Mouse (Mus musculus) lung, embryonic 14.5 days (tissue): ENCODE results near the gene Tubb4b. TPM values are rescaled to one million over a fixed set of nuclear protein-coding genes. Genes with fewer than 3 reads are reported as not detected.

ENCODE experiments used
- ATAC-seq: fragments of 200-750 bp; cut with Nextera tagmentation; 2 replicates; pipeline ENCODE4 v1.8.0; 2017; ENCODE audit warnings: mild to moderate bottlenecking, moderate TSS enrichment, moderate library complexity; ENCODE audit not compliant: insufficient read depth
- DNase-seq: peaks from one replicate; pipeline ENCODE4 v3.0.0-alpha.2; 2015
- H3K27ac ChIP-seq: fragments of 300-500 bp; sonication (generic); 2 replicates; pipeline ENCODE4 v1.5.1; 2014; ENCODE audit warnings: low read depth, mild to moderate bottlenecking, moderate library complexity
- H3K27me3 ChIP-seq: fragments of 300-500 bp; sonication (generic); 2 replicates; pipeline ENCODE4 v1.6.1; 2014; ENCODE audit warnings: low read length, control low read depth; ENCODE audit not compliant: insufficient read depth
- H3K36me3 ChIP-seq: fragments of 300-500 bp; sonication (generic); 2 replicates; pipeline ENCODE4 v1.6.1; 2014; ENCODE audit warnings: control low read depth; ENCODE audit not compliant: insufficient read depth
- H3K4me1 ChIP-seq: fragments of 300-500 bp; sonication (generic); 2 replicates; pipeline ENCODE4 v1.6.1; 2014; ENCODE audit warnings: antibody characterized with exemption, control low read depth; ENCODE audit not compliant: insufficient read depth
- H3K4me2 ChIP-seq: fragments of 300-500 bp; sonication (generic); 2 replicates; pipeline ENCODE4 v1.6.1; 2014; ENCODE audit warnings: mild to moderate bottlenecking
- H3K4me3 ChIP-seq: fragments of 300-500 bp; sonication (generic); 2 replicates; pipeline ENCODE4 v1.5.1; 2014; ENCODE audit warnings: low read depth, low read length
- H3K9ac ChIP-seq: fragments of 300-500 bp; sonication (generic); 2 replicates; pipeline ENCODE4 v1.6.1; 2014
- H3K9me3 ChIP-seq: fragments of 300-500 bp; sonication (generic); 2 replicates; pipeline ENCODE4 v1.6.1; 2016; ENCODE audit warnings: low read depth, low read length, control low read depth
- CTCF ChIP-seq: IDR thresholded peaks from 2 replicates; pipeline ENCODE4 v1.5.1; 2016; ENCODE audit warnings: antibody characterized with exemption, low read depth
- WGBS: fragments of 180-500 bp; shearing (Covaris S2); extraction: QIAGEN DNeasy Blood & Tissue Kit; methylation state at CpG from one replicate; pipeline ENCODE4 v1.1.7; 2014; 5-methylcytosine and 5-hydroxymethylcytosine counted together
- polyA plus RNA-seq: library from polyadenylated mRNA; unstranded; fragments of >200 nt; fragmentation: Nextera tagmentation; extraction: Ambion mirVana; gene quantifications from 2 replicates; pipeline ENCODE4 v1.2.1, GENCODE M21; 2014

Tubb4b gene
- polyA plus RNA-seq, 1 experiment from 2014 or later, result 610 TPM

DNA sequence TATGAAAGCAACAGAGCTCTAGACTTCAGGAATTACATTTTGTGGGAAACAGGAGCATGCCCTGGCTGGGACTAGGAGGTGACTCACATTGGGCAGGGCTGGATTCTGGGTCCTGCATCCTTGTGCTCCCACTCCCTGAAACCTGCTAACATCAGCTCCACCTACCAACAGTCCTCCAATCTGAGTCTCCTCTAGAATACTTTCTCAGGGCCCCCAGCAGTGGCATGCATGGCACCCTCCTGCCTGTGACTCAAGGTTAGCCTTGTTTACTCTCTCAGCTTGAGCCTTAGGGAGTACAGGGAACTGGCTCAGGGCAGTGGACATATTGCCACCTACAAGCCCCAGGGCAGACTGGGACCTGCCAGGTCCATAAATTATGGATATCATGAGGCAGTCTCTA lies 13.6 kb upstream of the Tubb4b start:
- Histone ChIP-seq H3K27ac (no peak overlapping the region), H3K9me3 (no peaks in the 10 kb centered on the region), H3K36me3 (no peaks in the 10 kb centered on the region), H3K27me3 (peaks cover 20% of the 10 kb centered on the region), H3K4me2 (no peak overlapping the region), H3K9ac (no peak overlapping the region), H3K4me3 (no peak overlapping the region), H3K4me1 (0 out of 2 replicates have a peak, but pooled peaks cover 4% of the 10 kb centered on the region)
- DNase-seq, result no peak
- ATAC-seq, result no peak
- no peak for TF ChIP-seq CTCF

DNA sequence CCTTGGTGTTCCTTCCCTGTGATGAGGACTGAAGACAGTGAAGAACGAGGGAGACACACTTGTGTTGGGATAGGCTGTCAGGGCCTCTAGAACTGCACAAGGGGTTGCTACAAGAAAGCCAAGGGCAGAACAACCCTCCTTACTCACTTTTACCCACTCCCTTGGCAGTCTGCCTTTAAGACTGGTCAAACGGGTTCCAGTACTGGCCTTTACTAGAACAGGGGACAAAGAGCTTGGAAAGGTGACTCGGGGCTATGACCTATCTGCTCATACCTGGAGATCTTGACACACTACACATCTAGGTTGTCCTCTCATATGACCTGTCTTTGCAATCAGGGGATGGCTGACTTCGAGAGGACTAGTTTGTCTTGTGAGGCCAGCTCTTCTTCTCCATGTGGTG lies 13.0 kb upstream of the Tubb4b start:
- no peak for DNase-seq

DNA sequence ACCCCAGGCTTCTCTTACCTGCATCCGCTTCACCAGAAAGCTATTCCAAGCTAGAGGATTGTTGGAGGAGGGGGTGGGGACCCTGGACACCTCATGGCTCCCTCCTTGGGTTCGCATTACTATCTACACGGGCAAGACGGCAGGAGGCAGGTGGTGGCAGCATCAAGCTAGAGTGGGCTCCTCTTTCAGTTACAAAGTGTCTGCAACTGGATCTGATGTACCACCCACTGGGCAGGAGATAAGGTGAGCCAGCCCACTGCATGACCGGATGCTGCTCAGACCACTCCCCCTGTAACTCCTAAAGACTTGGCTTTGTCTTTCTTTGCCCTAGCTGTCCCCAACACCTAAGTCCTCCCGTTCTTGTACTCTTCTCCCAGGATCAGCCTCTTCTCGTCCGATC lies 12.1 kb upstream of the Tubb4b start, which contains the start of gene Rnf224:
Rnf224 (minus strand) TSS at position 174 of the 400 bp plus-strand sequence.
- H3K4me1 ChIP-seq, result 0 out of 2 replicates have a peak, but pooled peaks cover 4% of the 10 kb centered on the region
- WGBS, result 19% methylated on average over 8 of the region's 8 CpGs
- H3K36me3 ChIP-seq, result no peaks in the 10 kb centered on the region
- ATAC-seq (no peak), DNase-seq (no peak)
- no peak within 1 kb of the TSS for H3K27ac ChIP-seq
- no peak within 1 kb of the TSS for H3K9ac ChIP-seq
- no peak within 1 kb of the TSS for H3K4me3 ChIP-seq
- H3K9me3 ChIP-seq, result no peaks in the 10 kb centered on the region
- H3K4me2 ChIP-seq, result no peak within 1 kb of the TSS
- peaks cover 7% of the 10 kb centered on the region; the same call in 1 of the 2 replicates for H3K27me3 ChIP-seq
- TF ChIP-seq CTCF, result no peak

More for the DNA sequence above, 13.0 kb upstream of the Tubb4b start:
- H3K27me3 ChIP-seq, result peaks cover 15% of the 10 kb centered on the region
- H3K4me1 ChIP-seq, result 0 out of 2 replicates have a peak, but pooled peaks cover 4% of the 10 kb centered on the region
- no peak overlapping the region for H3K4me2 ChIP-seq
- no peaks in the 10 kb centered on the region for H3K36me3 ChIP-seq
- no peaks in the 10 kb centered on the region for H3K9me3 ChIP-seq
- no peak overlapping the region for H3K9ac ChIP-seq
- H3K27ac ChIP-seq, result no peak overlapping the region
- no peak for ATAC-seq
- TF ChIP-seq CTCF, result no peak
- 46% methylated on average over 4 of the region's 4 CpGs for WGBS
- no peak overlapping the region for H3K4me3 ChIP-seq

DNA sequence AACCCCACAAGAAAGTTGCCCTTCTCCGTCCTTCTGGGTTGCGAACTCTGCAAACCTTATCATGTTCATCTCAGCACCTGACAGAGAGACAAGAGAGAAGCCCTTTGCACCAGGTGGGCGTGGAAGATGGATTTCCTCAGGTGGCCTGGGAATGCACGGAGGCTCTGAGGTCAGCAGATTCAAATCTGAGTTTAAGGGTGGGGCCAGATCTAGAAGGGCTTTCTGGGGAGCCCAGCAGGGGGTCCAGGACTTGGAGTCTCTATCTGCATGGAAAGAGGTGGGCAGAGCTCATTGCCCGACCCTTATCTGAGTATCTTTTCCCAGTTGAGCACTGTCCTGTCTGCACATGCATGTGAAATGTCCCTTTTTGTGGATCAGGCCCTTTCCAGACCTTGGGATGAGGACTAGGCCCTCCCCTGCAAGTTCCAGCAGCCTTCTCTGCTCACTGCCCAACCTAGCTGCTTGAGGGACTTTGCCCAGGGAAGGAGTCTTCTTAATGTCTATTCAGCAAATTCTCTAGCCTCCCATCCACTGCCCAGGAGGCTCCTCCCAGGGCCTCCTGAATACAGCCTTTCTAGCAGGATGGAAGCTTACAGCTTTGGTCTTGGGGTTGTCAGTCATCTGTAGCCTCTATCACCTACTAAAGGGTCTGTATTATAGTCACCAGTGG lies 10.2 kb upstream of the Tubb4b start:
- 0 out of 2 replicates have a peak, but pooled peaks cover 2% of the 10 kb centered on the region for H3K27me3 ChIP-seq
- no peak overlapping the region for H3K4me2 ChIP-seq
- DNase-seq (no peak), ATAC-seq (no peak)
- no peak overlapping the region for H3K27ac ChIP-seq
- WGBS, result 46% methylated on average over 5 of the region's 5 CpGs
- no peak for TF ChIP-seq CTCF
- no peaks in the 10 kb centered on the region for H3K4me1 ChIP-seq
- no peaks in the 10 kb centered on the region for H3K9me3 ChIP-seq
- no peak overlapping the region for H3K9ac ChIP-seq
- no peak overlapping the region for H3K4me3 ChIP-seq
- H3K36me3 ChIP-seq, result no peaks in the 10 kb centered on the region

DNA sequence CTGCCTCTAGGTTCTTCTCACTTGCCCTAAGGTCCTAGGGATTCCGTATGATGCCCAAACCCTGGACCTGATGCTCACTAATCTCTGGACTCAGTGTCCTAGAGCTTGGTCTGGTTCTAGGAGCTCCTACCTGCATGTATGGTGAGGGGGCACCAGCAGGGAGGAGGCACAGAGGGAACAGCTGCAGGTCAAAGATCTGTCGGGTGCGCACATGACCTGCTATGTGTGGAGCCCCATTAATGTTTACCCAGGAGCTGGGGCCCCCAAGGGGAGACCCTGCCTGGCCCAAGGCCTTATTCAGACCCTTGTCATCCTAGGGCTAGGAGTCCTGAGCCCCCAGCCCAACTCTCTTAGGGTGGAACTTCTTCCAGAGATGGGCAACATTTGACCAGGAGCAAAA lies 9.5 kb upstream of the Tubb4b start, which contains the start of gene Slc34a3:
Slc34a3 (minus strand) TSS at position 315 of the 400 bp plus-strand sequence.
- H3K4me1 ChIP-seq, result no peaks in the 10 kb centered on the region
- 0 out of 2 replicates have a peak, but pooled peaks cover 2% of the 10 kb centered on the region for H3K27me3 ChIP-seq
- no peak within 1 kb of the TSS for H3K9ac ChIP-seq
- H3K36me3 ChIP-seq, result no peaks in the 10 kb centered on the region
- H3K4me2 ChIP-seq, result no peak within 1 kb of the TSS
- no peaks in the 10 kb centered on the region for H3K9me3 ChIP-seq
- ATAC-seq, result no peak
- TF ChIP-seq CTCF, result no peak
- no peak within 1 kb of the TSS for H3K4me3 ChIP-seq
- no peak within 1 kb of the TSS for H3K27ac ChIP-seq
- DNase-seq, result no peak
- 67% methylated on average over 3 of the region's 3 CpGs for WGBS

DNA sequence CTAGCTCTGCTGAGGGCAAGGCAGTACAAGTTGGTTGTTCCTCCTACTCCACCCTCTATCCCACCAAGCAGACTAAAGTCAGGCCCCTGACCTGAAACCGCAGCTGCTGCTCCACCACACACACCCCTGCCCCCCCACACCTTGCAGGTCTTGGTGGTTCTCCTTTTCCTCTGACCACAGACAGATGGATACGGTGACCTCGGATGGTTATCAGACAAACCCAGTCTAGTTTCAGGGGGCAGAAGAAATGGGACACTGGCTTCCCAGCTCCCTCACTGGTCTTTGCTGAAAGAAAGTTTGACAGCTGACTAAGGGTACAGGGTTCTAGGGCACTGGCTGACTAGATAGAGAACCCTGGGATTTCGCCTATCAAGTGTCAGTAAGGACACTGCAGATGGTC lies 8.9 kb upstream of the Tubb4b start:
- 60% methylated on average over 4 of the region's 4 CpGs for WGBS
- H3K27me3 ChIP-seq, result 0 out of 2 replicates have a peak, but pooled peaks cover 2% of the 10 kb centered on the region
- ATAC-seq, result no peak

DNA sequence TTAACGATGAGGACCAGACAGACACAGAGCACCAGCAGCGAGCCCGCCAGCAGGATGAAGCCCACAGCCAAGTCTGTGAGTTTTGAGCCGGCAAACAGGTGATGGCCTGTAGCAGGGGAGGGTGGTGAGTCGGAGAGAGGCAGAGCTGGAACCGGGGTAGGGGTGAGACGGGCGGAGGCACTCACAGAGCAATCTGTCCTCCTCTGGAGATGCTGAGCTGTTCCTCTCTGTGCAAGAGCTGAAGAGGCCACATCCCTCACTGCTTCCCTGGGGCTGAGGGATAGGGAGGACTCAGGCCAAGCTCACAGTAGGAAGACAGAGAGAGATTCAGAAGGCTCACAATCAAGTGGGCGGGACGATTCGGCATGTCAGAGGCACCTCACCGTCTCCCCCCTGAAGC lies 6.5 kb upstream of the Tubb4b start:
- no peak overlapping the region for H3K27ac ChIP-seq
- no peak for ATAC-seq
- H3K9ac ChIP-seq, result no peak overlapping the region
- H3K4me3 ChIP-seq, result no peak overlapping the region
- WGBS, result 56% methylated on average over 12 of the region's 12 CpGs
- no peak for DNase-seq
- H3K4me2 ChIP-seq, result no peak overlapping the region
- no peak for TF ChIP-seq CTCF
- H3K4me1 ChIP-seq, result no peaks in the 10 kb centered on the region
- no peaks in the 10 kb centered on the region for H3K9me3 ChIP-seq
- no peaks in the 10 kb centered on the region for H3K36me3 ChIP-seq
- 0 out of 2 replicates have a peak, but pooled peaks cover 2% of the 10 kb centered on the region for H3K27me3 ChIP-seq

More for the DNA sequence above, 8.9 kb upstream of the Tubb4b start:
- no peaks in the 10 kb centered on the region for H3K9me3 ChIP-seq
- H3K27ac ChIP-seq, result no peak overlapping the region
- H3K4me3 ChIP-seq, result no peak overlapping the region
- H3K9ac ChIP-seq, result no peak overlapping the region
- H3K4me1 ChIP-seq, result no peaks in the 10 kb centered on the region
- no peaks in the 10 kb centered on the region for H3K36me3 ChIP-seq
- no peak overlapping the region for H3K4me2 ChIP-seq
- no peak for DNase-seq
- TF ChIP-seq CTCF, result no peak
